Mouse (Mus musculus) kidney, embryonic 16.5 days (tissue): ENCODE data around the gene St8sia2. TPM values are rescaled to one million over a fixed set of nuclear protein-coding genes. Genes with fewer than 3 reads are reported as not detected.
"Not testable (repeated sequence)": the region's sequence is repeated elsewhere in the genome, so short reads cannot be mapped to it uniquely, and the experiment has no call there.

Experiments
- ATAC-seq: fragments of 200-750 bp; cut with Nextera tagmentation; 2 replicates; pipeline ENCODE4 v1.8.0; 2017; ENCODE audit warnings: moderate TSS enrichment; ENCODE audit not compliant: low FRiP score, low TSS enrichment
- H3K27ac ChIP-seq: fragments of 300-500 bp; sonication (generic); 2 replicates; pipeline ENCODE4 v1.5.1; 2014; ENCODE audit warnings: low read length
- H3K27me3 ChIP-seq: fragments of 300-500 bp; sonication (generic); 2 replicates; pipeline ENCODE4 v1.6.1; 2014; ENCODE audit warnings: low read length, control low read depth, mixed read lengths; ENCODE audit not compliant: insufficient read depth
- H3K36me3 ChIP-seq: fragments of 300-500 bp; sonication (generic); 2 replicates; pipeline ENCODE4 v1.6.1; 2014; ENCODE audit warnings: low read length, control low read depth, mixed read lengths; ENCODE audit not compliant: insufficient read depth
- H3K4me1 ChIP-seq: fragments of 300-500 bp; sonication (generic); 2 replicates; pipeline ENCODE4 v1.6.1; 2014; ENCODE audit warnings: low read length, control low read depth, mixed read lengths; ENCODE audit not compliant: insufficient read depth
- H3K4me2 ChIP-seq: fragments of 300-500 bp; sonication (generic); replicated peaks from 2 replicates; pipeline ENCODE4 v1.6.1; 2014; ENCODE audit warnings: low read depth, low read length
- H3K4me3 ChIP-seq: fragments of 300-500 bp; sonication (generic); 2 replicates; pipeline ENCODE4 v1.5.1; 2014; ENCODE audit warnings: mild to moderate bottlenecking, low read length
- H3K9ac ChIP-seq: fragments of 300-500 bp; sonication (generic); replicated peaks from 2 replicates; pipeline ENCODE4 v1.6.1; 2014; ENCODE audit warnings: low read length
- H3K9me3 ChIP-seq: fragments of 300-500 bp; sonication (generic); 2 replicates; pipeline ENCODE4 v1.6.1; 2016; ENCODE audit warnings: low read length, control low read depth
- WGBS: fragments of 180-500 bp; shearing (Covaris S2); extraction: QIAGEN DNeasy Blood & Tissue Kit; methylation state at CpG from one replicate; pipeline ENCODE4 v1.1.7; 2014; 5-methylcytosine and 5-hydroxymethylcytosine counted together
- polyA plus RNA-seq: library from polyadenylated mRNA; unstranded; fragments of >200 nt; fragmentation: Nextera tagmentation; extraction: Ambion mirVana; gene quantifications from 2 replicates; pipeline ENCODE4 v1.2.1, GENCODE M21; 2015

The St8sia2 gene
- polyA plus RNA-seq, 1 experiment from 2014 or later = 9.2 TPM

DNA sequence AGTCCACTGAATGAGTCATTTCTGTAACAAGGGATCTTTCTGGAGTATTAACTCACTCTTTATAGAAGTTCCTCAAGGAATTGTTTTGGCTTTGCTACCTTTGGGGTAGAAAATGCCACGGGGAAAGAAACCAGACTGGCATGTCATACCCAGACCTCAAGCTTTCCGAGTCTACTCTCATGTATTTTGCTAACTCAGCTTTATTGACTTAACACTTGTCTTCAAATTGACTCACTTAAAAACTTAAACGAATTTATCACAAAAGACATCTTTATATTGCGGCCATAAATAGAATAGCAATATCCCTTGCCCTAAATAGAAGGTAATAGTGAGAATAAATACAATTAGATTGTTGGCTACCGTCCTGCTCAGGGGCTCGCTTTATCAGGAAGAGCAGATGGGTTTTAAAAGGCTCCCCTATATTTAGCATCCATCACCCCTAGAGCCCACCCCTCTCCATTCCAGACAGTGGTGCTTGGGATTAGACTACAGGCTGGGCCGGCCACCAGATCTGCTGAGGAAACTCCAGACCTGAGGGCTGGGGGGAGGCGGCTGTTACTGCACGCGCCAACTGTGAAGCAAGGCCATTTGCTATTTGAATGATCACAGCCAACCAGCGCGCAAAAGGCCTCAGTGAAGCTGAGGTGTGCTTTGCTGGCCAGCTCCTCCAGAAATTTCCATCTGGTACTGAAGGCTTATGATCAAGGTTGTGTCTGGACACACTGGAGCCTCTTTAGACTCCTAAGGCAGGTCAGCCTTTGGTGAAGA lies 12.6 kb downstream of the St8sia2 start:
- H3K4me1 ChIP-seq = no peaks in the 10 kb centered on the region
- no peak overlapping the region for H3K4me3 ChIP-seq
- no peak overlapping the region for H3K27ac ChIP-seq
- no peak for ATAC-seq
- no peaks in the 10 kb centered on the region for H3K27me3 ChIP-seq
- H3K9me3 ChIP-seq = no peaks in the 10 kb centered on the region
- H3K4me2 ChIP-seq = no peak overlapping the region
- H3K9ac ChIP-seq = no peak overlapping the region
- H3K36me3 ChIP-seq = no peaks in the 10 kb centered on the region
- WGBS = 50% methylated on average over 12 of the region's 12 CpGs

DNA sequence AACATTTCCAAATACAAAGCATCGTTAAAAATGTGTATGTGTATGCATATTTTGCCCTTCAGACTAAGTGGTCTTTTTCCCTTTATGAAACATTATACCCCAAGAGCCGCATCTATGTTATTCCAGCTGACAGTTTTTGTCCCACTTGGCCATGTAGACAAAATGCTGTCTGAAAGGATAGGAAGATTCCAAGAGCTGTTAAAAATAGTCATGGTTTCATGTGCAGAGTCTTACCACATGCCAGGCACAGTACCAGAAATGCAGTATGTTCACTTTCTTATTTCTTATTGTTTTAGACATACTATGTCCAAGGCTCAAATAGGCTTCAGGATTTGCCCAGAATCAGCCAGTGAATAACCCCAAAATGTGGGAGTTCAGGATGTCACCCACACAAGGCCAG lies 24.1 kb downstream of the St8sia2 start:
- 0 out of 2 replicates have a peak, but pooled peaks cover 4% of the 10 kb centered on the region for H3K4me1 ChIP-seq
- ATAC-seq = no peak
- no peaks in the 10 kb centered on the region for H3K36me3 ChIP-seq
- no peak overlapping the region for H3K4me2 ChIP-seq
- no peak overlapping the region for H3K9ac ChIP-seq
- no peaks in the 10 kb centered on the region for H3K9me3 ChIP-seq
- no peaks in the 10 kb centered on the region for H3K27me3 ChIP-seq
- WGBS = 85% methylated on average over 2 of the region's 2 CpGs
- no peak overlapping the region for H3K27ac ChIP-seq
- H3K4me3 ChIP-seq = no peak overlapping the region

DNA sequence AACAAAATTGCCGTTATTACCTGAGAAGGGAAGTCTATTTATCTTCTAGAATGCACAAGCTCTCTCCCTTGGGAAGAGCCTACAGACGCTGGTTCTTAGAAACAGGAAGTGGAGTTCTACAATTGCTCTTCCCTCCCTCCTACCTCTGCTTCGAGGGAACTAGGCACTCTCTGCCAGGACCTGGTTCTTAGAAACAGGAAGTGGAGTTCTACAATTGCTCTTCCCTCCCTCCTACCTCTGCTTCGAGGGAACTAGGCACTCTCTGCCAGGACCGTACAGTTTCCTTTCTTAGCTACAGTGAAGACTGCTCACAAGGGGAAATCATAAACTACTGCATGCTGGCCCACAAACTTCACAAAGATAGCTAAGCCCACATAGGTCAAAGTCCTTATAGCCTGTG lies 41.3 kb downstream of the St8sia2 start:
- H3K4me1 ChIP-seq, H3K9ac ChIP-seq, H3K4me2 ChIP-seq, H3K36me3 ChIP-seq, H3K9me3 ChIP-seq, H3K27ac ChIP-seq, ATAC-seq, H3K27me3 ChIP-seq, H3K4me3 ChIP-seq: not testable (repeated sequence)
- 45% methylated on average over 5 of the region's 5 CpGs for WGBS

DNA sequence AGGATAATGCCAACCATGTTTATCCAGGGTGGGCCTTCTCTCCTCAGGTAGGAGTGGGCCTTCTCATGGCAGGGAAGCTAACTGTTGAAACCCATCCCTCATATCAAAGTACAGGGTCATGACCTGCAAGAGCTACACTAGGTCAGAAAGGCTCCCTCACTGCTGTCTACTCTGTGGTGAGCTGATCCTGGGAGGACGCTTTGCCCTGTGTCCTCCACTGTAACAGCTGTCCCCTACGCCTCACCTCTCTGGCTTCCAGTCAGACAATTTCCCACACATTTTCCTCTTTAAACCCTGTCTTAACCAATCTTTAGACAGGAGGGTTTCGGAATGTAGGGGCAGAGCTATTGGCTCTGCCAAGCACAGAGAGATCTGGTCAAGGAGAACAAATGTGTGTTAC lies 48.3 kb downstream of the St8sia2 start:
- peak; percentile 71 for ATAC-seq
- H3K9me3 ChIP-seq = no peaks in the 10 kb centered on the region
- H3K27ac ChIP-seq = peak overlapping the region; percentile 15; the same call in 1 of the 2 replicates
- no peaks in the 10 kb centered on the region; the same call in 1 of the 2 replicates for H3K4me1 ChIP-seq
- 0 out of 2 replicates have a peak, but pooled peaks cover 3% of the 10 kb centered on the region for H3K36me3 ChIP-seq
- 50% methylated on average over 3 of the region's 3 CpGs for WGBS
- H3K27me3 ChIP-seq = no peaks in the 10 kb centered on the region
- no peak overlapping the region for H3K4me3 ChIP-seq
- H3K9ac ChIP-seq = no peak overlapping the region
- no peak overlapping the region for H3K4me2 ChIP-seq

DNA sequence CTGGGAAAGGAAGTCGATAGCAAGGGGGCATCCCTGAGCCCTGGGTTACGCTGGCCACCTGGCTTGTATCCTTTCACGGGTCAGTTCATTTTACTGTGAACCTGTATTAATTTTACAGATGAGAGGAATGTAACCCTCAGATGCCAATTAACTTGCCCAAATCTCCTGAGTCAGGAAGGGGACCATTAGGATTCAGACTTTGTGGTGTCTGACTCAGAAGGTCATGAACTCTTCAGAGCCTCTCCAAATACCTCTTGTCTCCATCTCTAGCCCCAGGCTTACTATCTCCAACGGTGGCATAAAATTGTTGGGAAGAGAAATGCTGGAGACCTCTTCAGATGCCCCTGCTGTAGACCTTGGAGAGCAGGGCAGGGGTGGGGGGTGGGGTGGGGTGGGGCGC lies 51.1 kb downstream of the St8sia2 start:
- H3K27me3 ChIP-seq = no peaks in the 10 kb centered on the region
- no peak overlapping the region for H3K9ac ChIP-seq
- no peak overlapping the region for H3K4me2 ChIP-seq
- ATAC-seq = no peak
- no peaks in the 10 kb centered on the region; the same call in 1 of the 2 replicates for H3K4me1 ChIP-seq
- no peak overlapping the region for H3K27ac ChIP-seq
- H3K4me3 ChIP-seq = no peak overlapping the region
- 52% methylated on average over 5 of the region's 5 CpGs for WGBS
- no peaks in the 10 kb centered on the region for H3K9me3 ChIP-seq
- H3K36me3 ChIP-seq = peaks cover 3% of the 10 kb centered on the region; the same call in 1 of the 2 replicates

DNA sequence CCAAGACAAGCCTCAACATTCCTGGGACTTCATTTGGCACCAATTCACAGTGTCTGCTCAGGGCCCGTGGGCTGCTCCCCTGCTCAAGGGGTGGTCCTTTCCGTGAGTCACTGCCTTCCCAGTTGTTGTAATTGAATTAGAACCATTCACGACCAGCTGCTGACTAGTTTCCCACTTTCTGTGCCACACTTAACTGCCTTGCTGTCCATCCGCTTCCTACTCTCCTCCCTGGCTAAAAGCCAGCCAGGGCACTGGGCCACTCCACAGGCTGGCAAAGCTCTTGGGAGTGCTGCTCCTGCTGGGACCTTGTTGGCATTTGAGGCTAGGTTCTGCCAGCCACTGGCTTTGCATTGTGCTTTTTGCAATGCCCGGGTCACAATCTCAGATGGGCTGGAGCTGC lies 59.0 kb downstream of the St8sia2 start:
- 38% methylated on average over 5 of the region's 5 CpGs for WGBS
- no peak for ATAC-seq
- Histone ChIP-seq H3K27ac (no peak overlapping the region), H3K9ac (no peak overlapping the region), H3K36me3 (no peaks in the 10 kb centered on the region; the same call in 1 of the 2 replicates), H3K4me3 (no peak overlapping the region), H3K27me3 (no peaks in the 10 kb centered on the region), H3K9me3 (no peaks in the 10 kb centered on the region), H3K4me2 (no peak overlapping the region), H3K4me1 (no peaks in the 10 kb centered on the region)

DNA sequence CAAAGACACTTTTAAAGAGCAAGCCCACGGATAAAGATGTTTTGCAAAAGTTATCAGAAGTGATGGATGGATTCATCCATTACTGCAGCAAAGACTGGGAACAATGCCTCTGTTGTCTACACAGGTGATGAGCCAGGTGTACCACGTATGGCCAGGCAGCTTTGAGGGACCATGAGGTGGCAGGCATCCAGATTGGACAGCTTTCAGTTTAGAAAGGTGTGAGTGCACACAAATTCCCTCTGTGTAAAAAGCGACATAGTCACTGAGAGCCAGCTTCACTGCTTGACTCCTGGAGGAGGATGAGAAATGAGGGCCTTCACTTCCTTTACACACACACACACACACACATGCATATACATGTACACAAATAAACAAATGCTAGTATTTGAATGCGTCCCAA lies 60.4 kb downstream of the St8sia2 start:
- Histone ChIP-seq H3K4me1 (no peaks in the 10 kb centered on the region), H3K9me3 (no peaks in the 10 kb centered on the region), H3K27me3 (no peaks in the 10 kb centered on the region), H3K36me3 (peaks cover 2% of the 10 kb centered on the region; the same call in 1 of the 2 replicates), H3K27ac (no peak overlapping the region), H3K4me3 (no peak overlapping the region), H3K4me2 (no peak overlapping the region), H3K9ac (no peak overlapping the region)
- 88% methylated on average over 4 of the region's 4 CpGs for WGBS
- no peak for ATAC-seq

DNA sequence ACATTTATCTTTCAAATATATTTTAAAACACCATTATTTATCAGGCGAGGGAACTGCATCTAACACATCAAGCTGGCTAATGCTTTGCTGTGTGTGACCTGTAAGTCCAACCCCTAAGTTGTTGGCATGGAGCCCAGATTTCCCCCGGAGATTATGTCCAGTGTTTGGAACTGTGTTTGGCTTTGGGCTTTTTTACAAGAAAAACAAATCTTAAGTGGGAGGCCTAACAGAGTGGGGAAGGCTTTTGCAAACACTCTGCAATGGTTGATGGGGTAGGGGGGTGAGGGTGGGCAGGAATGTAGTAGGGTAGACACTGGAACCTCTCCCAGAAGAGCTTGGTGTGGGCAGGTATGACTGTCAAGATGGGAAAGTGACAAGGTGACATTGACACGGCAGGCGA lies 71.8 kb downstream of the St8sia2 start:
- ATAC-seq = peak; percentile 89
- Histone ChIP-seq H3K4me2 (no peak overlapping the region), H3K27me3 (no peaks in the 10 kb centered on the region), H3K4me1 (peaks cover 24% of the 10 kb centered on the region), H3K36me3 (no peaks in the 10 kb centered on the region), H3K9ac (no peak overlapping the region), H3K27ac (peak overlapping the region; percentile 48), H3K9me3 (no peaks in the 10 kb centered on the region), H3K4me3 (no peak overlapping the region)
- 6% methylated on average over 4 of the region's 4 CpGs for WGBS

DNA sequence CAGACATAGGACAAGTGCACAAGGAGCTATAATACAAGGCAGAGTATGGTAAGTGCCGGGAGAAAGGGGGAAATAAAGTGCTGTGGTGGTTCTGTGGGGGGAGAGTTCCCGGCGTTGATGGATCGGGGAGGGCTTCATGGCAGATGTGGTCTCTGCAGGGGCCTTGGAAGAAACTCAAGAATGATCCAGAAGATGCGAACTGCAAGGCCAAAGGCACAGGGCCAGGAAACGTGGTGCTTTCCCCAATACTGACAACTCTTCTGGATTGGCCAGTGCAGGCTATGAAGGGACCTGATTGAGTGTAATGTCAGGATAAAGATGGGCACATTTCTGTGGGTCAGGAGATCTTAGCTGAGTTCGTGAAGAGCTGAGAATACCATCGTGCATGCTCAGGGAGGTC lies 74.3 kb downstream of the St8sia2 start:
- ATAC-seq = no peak

DNA sequence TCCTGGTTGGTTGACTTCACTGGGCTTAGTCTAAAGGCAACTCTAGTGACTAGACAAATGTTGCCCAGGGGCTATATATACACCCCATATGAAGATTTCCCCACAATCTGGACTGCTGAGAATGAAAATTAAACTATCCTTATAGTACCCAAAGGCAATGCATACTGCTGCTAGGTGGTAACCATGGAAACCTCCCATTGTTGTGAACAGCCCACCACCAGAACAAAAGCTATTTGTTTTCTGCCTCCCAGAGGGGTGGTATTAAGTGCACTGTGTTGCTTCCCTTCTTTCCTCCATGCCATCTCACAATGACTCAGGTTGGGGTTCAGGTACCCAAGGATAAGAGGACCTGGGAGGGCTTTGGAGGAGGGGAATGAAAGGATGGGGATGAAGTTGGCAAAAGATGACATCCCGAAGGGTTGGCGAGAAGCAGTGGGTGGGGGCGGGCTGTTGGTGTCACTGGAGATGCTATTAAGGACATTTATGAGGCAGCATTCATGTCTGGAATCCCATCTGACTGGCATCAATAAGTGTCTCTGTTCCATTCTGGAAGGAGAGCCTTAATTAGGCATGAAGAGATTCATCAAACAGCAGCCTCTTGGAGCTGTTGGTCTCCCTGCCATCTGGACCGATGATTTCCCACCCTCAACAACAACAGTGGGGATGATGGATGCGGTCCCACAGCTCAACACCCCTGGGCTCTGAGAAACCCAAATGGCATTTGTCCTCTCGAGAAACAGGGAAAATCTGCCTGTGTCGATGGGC lies 75.3 kb downstream of the St8sia2 start:
- Histone ChIP-seq H3K9ac (no peak overlapping the region), H3K36me3 (no peaks in the 10 kb centered on the region), H3K27ac (no peak overlapping the region), H3K4me2 (no peak overlapping the region), H3K27me3 (no peaks in the 10 kb centered on the region), H3K4me3 (no peak overlapping the region), H3K4me1 (peaks cover 21% of the 10 kb centered on the region), H3K9me3 (no peaks in the 10 kb centered on the region)
- WGBS = 82% methylated on average over 7 of the region's 7 CpGs
- ATAC-seq = no peak

More for the DNA sequence above, 74.3 kb downstream of the St8sia2 start:
- 92% methylated on average over 8 of the region's 8 CpGs for WGBS
- no peaks in the 10 kb centered on the region for H3K36me3 ChIP-seq
- peaks cover 21% of the 10 kb centered on the region for H3K4me1 ChIP-seq
- no peak overlapping the region for H3K27ac ChIP-seq
- H3K4me3 ChIP-seq = no peak overlapping the region
- no peak overlapping the region for H3K4me2 ChIP-seq
- no peak overlapping the region for H3K9ac ChIP-seq
- no peaks in the 10 kb centered on the region for H3K27me3 ChIP-seq
- H3K9me3 ChIP-seq = no peaks in the 10 kb centered on the region
